Mouse (Mus musculus) urinary bladder, adult 18-20 months (tissue): ENCODE results near the gene Srsf3.

Experiments used
- DNase-seq, 2 experiments: peaks; one replicate each; pipeline ENCODE4 v3.0.0; 2022; ENCODE audit warnings: low spot score in 2 of 2, mixed read lengths in 2 of 2

Srsf3 gene

GRCm38 (mm10) chr17:29090776-29091175, 58.3 kb downstream of the Srsf3 start, which contains the start of gene Cdkn1a:
Gene Cdkn1a, plus strand, starts transcription at chr17:29090976.
- no peak for DNase-seq

DNA sequence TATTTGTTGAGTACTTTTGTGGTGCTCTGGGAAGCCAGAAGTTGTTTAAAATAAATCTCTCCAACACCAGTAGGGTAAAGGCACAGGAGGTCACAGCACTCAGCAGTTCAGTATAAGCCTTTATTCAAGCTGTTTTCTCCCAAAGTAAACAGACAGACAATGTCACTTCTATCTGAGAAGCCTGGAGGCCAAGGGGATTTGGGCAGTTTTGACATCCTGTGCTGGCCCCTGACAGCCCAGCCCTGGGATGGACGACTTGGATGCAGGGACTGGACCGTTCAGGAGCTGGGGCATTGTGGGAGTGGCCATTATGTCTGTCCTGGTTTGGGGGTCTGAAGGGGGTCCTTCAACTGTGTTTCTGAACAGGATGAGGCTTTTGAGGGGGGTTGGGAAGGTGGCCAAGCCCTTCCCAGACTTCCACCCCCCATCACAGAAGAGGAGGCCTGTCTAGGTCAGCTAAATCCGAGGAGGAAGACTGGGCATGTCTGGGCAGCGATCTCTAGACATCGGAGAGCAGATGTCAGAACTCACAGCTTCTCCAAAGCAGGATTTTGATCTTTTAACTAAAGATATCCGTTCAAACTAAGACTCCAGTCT, 59.0 kb downstream of the Srsf3 start:
- no peak for DNase-seq

DNA sequence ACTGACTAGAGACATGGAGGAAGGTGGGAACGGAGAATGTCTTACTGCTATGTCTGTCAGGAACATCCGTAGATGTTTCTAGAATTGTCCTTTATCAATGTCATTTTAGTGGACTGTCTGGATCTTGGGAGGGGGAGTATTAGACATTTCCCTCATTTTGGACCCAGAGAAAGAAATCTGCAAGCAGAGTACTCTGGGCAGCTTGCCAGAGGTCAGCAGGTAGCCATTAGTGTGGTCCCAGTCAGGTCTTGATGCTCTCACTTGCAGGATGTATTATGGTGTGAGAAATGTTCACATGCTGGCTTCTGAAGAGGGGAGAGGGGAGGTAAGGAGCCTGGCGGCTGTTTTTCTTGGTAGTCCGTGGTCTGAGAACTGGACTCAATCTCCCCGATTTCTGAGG, 60.1 kb downstream of the Srsf3 start:
- no peak for DNase-seq
